Mouse (Mus musculus): ENCODE data around the gene Chrm3. TPM values are rescaled to one million over a fixed set of nuclear protein-coding genes. Genes with fewer than 3 reads are reported as not detected.

The Chrm3 gene
- total and polyA plus RNA-seq, 2 experiments from 2014 or later: 3.5 to 36.0 TPM

GRCm38 (mm10) chr13:10065776-10066175, 294.9 kb downstream of the Chrm3 start:
- no peak for DNase-seq (ENCODE audit: low spot score)
- Histone ChIP-seq H3K9ac (replicated peaks; ENCODE audit: low read length) (no peak overlapping the region), H3K4me3 (ENCODE audit: low read length) (no peak overlapping the region), H3K4me2 (ENCODE audit: low read depth, low read length) (no peak overlapping the region), H3K36me3 (ENCODE audit: insufficient read depth, low read length) (no peaks in the 10 kb centered on the region), H3K27ac (no peak overlapping the region), H3K9me3 (ENCODE audit: low read length) (no peaks in the 10 kb centered on the region), H3K27me3 (ENCODE audit: insufficient read depth, low read length) (no peaks in the 10 kb centered on the region), H3K4me1 (ENCODE audit: insufficient read depth, low read length) (no peaks in the 10 kb centered on the region)
- no peak for ATAC-seq
- TF ChIP-seq CTCF (IDR thresholded peaks at IDR 0.05; ENCODE audit: low read depth): no peak
- 69% methylated on average over 2 of the region's 2 CpGs for WGBS

GRCm38 (mm10) chr13:10062681-10063080, 298.0 kb downstream of the Chrm3 start:
- no peaks in the 10 kb centered on the region for H3K27me3 ChIP-seq (ENCODE audit: insufficient read depth, low read length)
- no peak overlapping the region for H3K27ac ChIP-seq
- no peak for DNase-seq (ENCODE audit: low spot score)
- H3K36me3 ChIP-seq (ENCODE audit: insufficient read depth, low read length): no peaks in the 10 kb centered on the region
- no peaks in the 10 kb centered on the region for H3K4me1 ChIP-seq (ENCODE audit: insufficient read depth, low read length)
- H3K9me3 ChIP-seq (ENCODE audit: low read length): no peaks in the 10 kb centered on the region
- H3K4me2 ChIP-seq (ENCODE audit: low read depth, low read length): no peak overlapping the region
- ATAC-seq: no peak
- WGBS: 60% methylated on average over 5 of the region's 5 CpGs
- H3K4me3 ChIP-seq (ENCODE audit: low read length): no peak overlapping the region
- no peak for TF ChIP-seq CTCF (IDR thresholded peaks at IDR 0.05; ENCODE audit: low read depth)
- H3K9ac ChIP-seq (replicated peaks; ENCODE audit: low read length): no peak overlapping the region

GRCm38 (mm10) chr13:10058993-10059392, 301.7 kb downstream of the Chrm3 start:
- Histone ChIP-seq H3K9me3 (ENCODE audit: low read length) (no peaks in the 10 kb centered on the region), H3K9ac (replicated peaks; ENCODE audit: low read length) (no peak overlapping the region), H3K4me2 (ENCODE audit: low read depth, low read length) (no peak overlapping the region), H3K4me3 (ENCODE audit: low read length) (no peak overlapping the region), H3K27ac (no peak overlapping the region), H3K27me3 (ENCODE audit: insufficient read depth, low read length) (no peaks in the 10 kb centered on the region), H3K4me1 (ENCODE audit: insufficient read depth, low read length) (no peaks in the 10 kb centered on the region), H3K36me3 (ENCODE audit: insufficient read depth, low read length) (no peaks in the 10 kb centered on the region)
- DNase-seq (ENCODE audit: low spot score) (no peak), ATAC-seq (no peak)
- 37% methylated on average over 1 of the region's 1 CpGs for WGBS
- TF ChIP-seq CTCF (IDR thresholded peaks at IDR 0.05; ENCODE audit: low read depth): no peak

- no peak for TF ChIP-seq CTCF (IDR thresholded peaks at IDR 0.05; ENCODE audit: low read depth)
- H3K27ac ChIP-seq: no peak overlapping the region
- no peaks in the 10 kb centered on the region for H3K27me3 ChIP-seq (ENCODE audit: insufficient read depth, low read length)
- no peak overlapping the region for H3K4me2 ChIP-seq (ENCODE audit: low read depth, low read length)
- H3K4me3 ChIP-seq (ENCODE audit: low read length): no peak overlapping the region
- no peaks in the 10 kb centered on the region for H3K9me3 ChIP-seq (ENCODE audit: low read length)
- ATAC-seq: no peak
- 64% methylated on average over 2 of the region's 2 CpGs for WGBS
- H3K4me1 ChIP-seq (ENCODE audit: insufficient read depth, low read length): no peaks in the 10 kb centered on the region
- no peak for DNase-seq (ENCODE audit: low spot score)
- no peak overlapping the region for H3K9ac ChIP-seq (replicated peaks; ENCODE audit: low read length)
- no peaks in the 10 kb centered on the region for H3K36me3 ChIP-seq (ENCODE audit: insufficient read depth, low read length)
Observed at GRCm38 (mm10) chr13:10057644-10058198, 302.9 kb downstream of the Chrm3 start.

GRCm38 (mm10) chr13:10054086-10054485, 306.6 kb downstream of the Chrm3 start:
- no peak for TF ChIP-seq CTCF (IDR thresholded peaks at IDR 0.05; ENCODE audit: low read depth)
- DNase-seq (ENCODE audit: low spot score) (no peak), ATAC-seq (no peak)
- no peak overlapping the region for H3K4me2 ChIP-seq (ENCODE audit: low read depth, low read length)
- no peaks in the 10 kb centered on the region for H3K4me1 ChIP-seq (ENCODE audit: insufficient read depth, low read length)
- H3K4me3 ChIP-seq (ENCODE audit: low read length): no peak overlapping the region
- no peak overlapping the region for H3K27ac ChIP-seq
- H3K36me3 ChIP-seq (ENCODE audit: insufficient read depth, low read length): no peaks in the 10 kb centered on the region
- no peaks in the 10 kb centered on the region for H3K9me3 ChIP-seq (ENCODE audit: low read length)
- H3K27me3 ChIP-seq (ENCODE audit: insufficient read depth, low read length): no peaks in the 10 kb centered on the region
- no peak overlapping the region for H3K9ac ChIP-seq (replicated peaks; ENCODE audit: low read length)

- 86% methylated on average over 8 of the region's 8 CpGs for WGBS
- Histone ChIP-seq H3K9ac (replicated peaks; ENCODE audit: low read length) (no peak overlapping the region), H3K4me1 (ENCODE audit: insufficient read depth, low read length) (no peaks in the 10 kb centered on the region), H3K27ac (no peak overlapping the region), H3K9me3 (ENCODE audit: low read length) (no peaks in the 10 kb centered on the region), H3K4me2 (ENCODE audit: low read depth, low read length) (no peak overlapping the region), H3K36me3 (ENCODE audit: insufficient read depth, low read length) (no peaks in the 10 kb centered on the region), H3K27me3 (ENCODE audit: insufficient read depth, low read length) (no peaks in the 10 kb centered on the region), H3K4me3 (ENCODE audit: low read length) (no peak overlapping the region)
- ATAC-seq (no peak), DNase-seq (ENCODE audit: low spot score) (no peak)
- TF ChIP-seq CTCF (IDR thresholded peaks at IDR 0.05; ENCODE audit: low read depth): no peak
Observed at GRCm38 (mm10) chr13:10053301-10053889, 307.3 kb downstream of the Chrm3 start.

- Histone ChIP-seq H3K4me3 (ENCODE audit: low read length) (no peak overlapping the region), H3K27ac (no peak overlapping the region), H3K4me2 (ENCODE audit: low read depth, low read length) (no peak overlapping the region), H3K36me3 (ENCODE audit: insufficient read depth, low read length) (no peaks in the 10 kb centered on the region), H3K9ac (replicated peaks; ENCODE audit: low read length) (no peak overlapping the region), H3K4me1 (ENCODE audit: insufficient read depth, low read length) (no peaks in the 10 kb centered on the region), H3K27me3 (ENCODE audit: insufficient read depth, low read length) (no peaks in the 10 kb centered on the region), H3K9me3 (ENCODE audit: low read length) (no peaks in the 10 kb centered on the region)
- ATAC-seq (no peak), DNase-seq (ENCODE audit: low spot score) (no peak)
- 82% methylated on average over 7 of the region's 7 CpGs for WGBS
- TF ChIP-seq CTCF (IDR thresholded peaks at IDR 0.05; ENCODE audit: low read depth): no peak
Observed at GRCm38 (mm10) chr13:10045651-10046350, 314.8 kb downstream of the Chrm3 start.
